Mouse (Mus musculus): Measurements from ENCODE around the gene Strn4. TPM values are rescaled to one million over a fixed set of nuclear protein-coding genes. Genes with fewer than 3 reads are reported as not detected.

The Strn4 gene
- polyA plus RNA-seq, 1 experiment from 2014 or later, result 88.8 TPM

DNA sequence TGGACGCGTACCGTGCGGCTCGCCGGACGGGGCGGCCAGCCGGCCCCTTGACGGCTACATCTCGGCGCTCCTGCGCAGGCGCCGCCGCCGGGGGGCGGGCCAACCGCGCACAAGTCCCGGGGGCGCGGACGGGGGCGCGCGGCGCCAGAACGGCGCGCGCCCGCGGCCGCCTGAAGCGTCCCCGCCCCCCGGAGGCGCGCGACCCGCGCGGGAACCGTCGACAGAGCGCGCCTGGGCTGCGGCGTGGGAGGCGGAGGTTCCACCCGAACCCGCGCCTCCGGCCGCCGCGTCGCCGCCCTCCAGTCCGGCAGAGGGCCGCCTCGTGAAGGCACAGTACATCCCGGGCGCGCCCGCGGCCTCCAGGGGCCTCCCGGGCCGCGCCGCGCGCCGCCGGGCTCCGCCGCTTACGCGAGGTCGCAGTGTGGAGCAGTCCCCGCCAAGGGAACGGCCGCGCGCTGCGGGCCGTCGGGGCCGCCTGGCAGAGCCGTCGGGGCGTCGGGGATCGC is 69.6 kb downstream of the Strn4 start:
- Histone ChIP-seq H3K27me3 (ENCODE audit: control insufficient read depth, insufficient read depth, low read length) (peaks cover 6% of the 10 kb centered on the region), H3K27ac (ENCODE audit: low read length) (no peak overlapping the region), H3K4me2 (ENCODE audit: low read depth, low read length) (peak overlapping the region; percentile 45), H3K4me3 (ENCODE audit: low read length) (peak overlapping the region; percentile 38), H3K36me3 (ENCODE audit: control insufficient read depth, insufficient read depth) (peaks cover 46% of the 10 kb centered on the region), H3K9me3 (replicated peaks; ENCODE audit: control insufficient read depth, low read length) (peaks cover 20% of the 10 kb centered on the region), H3K9ac (ENCODE audit: low read length) (no peak overlapping the region; the same call in 1 of the 2 replicates), H3K4me1 (ENCODE audit: control insufficient read depth, insufficient read depth, low read length) (peaks cover 24% of the 10 kb centered on the region)
- WGBS, result 24% methylated on average over 89 of the region's 95 CpGs
- no peak for ATAC-seq (replicated peaks; ENCODE audit: extremely low read depth, insufficient read depth, low FRiP score)

DNA sequence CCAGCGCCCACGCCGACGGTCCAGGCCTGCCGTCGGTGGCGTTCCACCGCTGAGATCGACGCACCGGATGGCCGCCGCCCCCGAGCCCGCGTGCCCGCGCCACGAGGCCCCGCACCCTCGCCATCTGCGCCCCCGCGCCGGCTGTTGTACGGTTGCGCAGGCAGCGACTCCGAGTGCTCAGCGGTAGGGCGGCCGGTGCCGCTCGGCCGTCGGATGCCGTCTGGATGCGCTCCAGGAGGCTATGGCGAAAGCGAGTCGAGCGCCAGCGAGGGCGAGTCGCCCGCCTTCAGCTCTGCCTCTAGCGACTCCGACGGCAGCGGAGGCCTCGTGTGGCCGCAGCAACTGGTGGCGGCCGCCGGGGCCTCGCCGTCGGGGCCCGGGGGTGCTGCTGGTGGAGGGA is 70.2 kb downstream of the Strn4 start:
- Histone ChIP-seq H3K4me1 (ENCODE audit: control insufficient read depth, insufficient read depth, low read length) (peaks cover 24% of the 10 kb centered on the region), H3K9me3 (replicated peaks; ENCODE audit: control insufficient read depth, low read length) (peaks cover 20% of the 10 kb centered on the region), H3K27ac (ENCODE audit: low read length) (no peak overlapping the region), H3K27me3 (ENCODE audit: control insufficient read depth, insufficient read depth, low read length) (peaks cover 6% of the 10 kb centered on the region), H3K9ac (ENCODE audit: low read length) (no peak overlapping the region), H3K4me2 (ENCODE audit: low read depth, low read length) (no peak overlapping the region), H3K4me3 (ENCODE audit: low read length) (no peak overlapping the region), H3K36me3 (ENCODE audit: control insufficient read depth, insufficient read depth) (peaks cover 46% of the 10 kb centered on the region)
- 55% methylated on average over 59 of the region's 59 CpGs for WGBS
- no peak for ATAC-seq (replicated peaks; ENCODE audit: extremely low read depth, insufficient read depth, low FRiP score)

Other genes with a start within 250 kb of the Strn4 start
- gene Arhgap35, start 200.9 kb upstream of the Strn4 start, polyA plus RNA-seq (2015; fragmentation: Nextera tagmentation; extraction: Ambion mirVana), result 12.9 and 16.0 TPM in 2 replicates
- 0.86 and 1.0 TPM in 2 replicates for gene Ceacam15, start 140.2 kb upstream of the Strn4 start, polyA plus RNA-seq (2015; fragmentation: Nextera tagmentation; extraction: Ambion mirVana)
- 0.33 TPM in 1 of 2 replicates, not detected in the other for gene Ceacam9, start 94.0 kb upstream of the Strn4 start, polyA plus RNA-seq (2015; fragmentation: Nextera tagmentation; extraction: Ambion mirVana)
- 218 and 242 TPM in 2 replicates for gene Ap2s1, start 77.5 kb upstream of the Strn4 start, polyA plus RNA-seq (2015; fragmentation: Nextera tagmentation; extraction: Ambion mirVana)
- 45.4 and 47.6 TPM in 2 replicates for gene Slc1a5, start 34.5 kb upstream of the Strn4 start, polyA plus RNA-seq (2015; fragmentation: Nextera tagmentation; extraction: Ambion mirVana)
- gene Fkrp, start 843 bp downstream of the Strn4 start, polyA plus RNA-seq (2015; fragmentation: Nextera tagmentation; extraction: Ambion mirVana), result 33.0 and 33.9 TPM in 2 replicates
- gene Prkd2, start 27.0 kb downstream of the Strn4 start, polyA plus RNA-seq (2015; fragmentation: Nextera tagmentation; extraction: Ambion mirVana), result 13.0 and 15.4 TPM in 2 replicates
- gene Dact3, start 59.4 kb downstream of the Strn4 start, polyA plus RNA-seq (2015; fragmentation: Nextera tagmentation; extraction: Ambion mirVana), result 2.8 and 3.1 TPM in 2 replicates
- gene Gng8, start 75.9 kb downstream of the Strn4 start, polyA plus RNA-seq (2015; fragmentation: Nextera tagmentation; extraction: Ambion mirVana), result 2.9 and 3.7 TPM in 2 replicates
- 1.4 and 1.5 TPM in 2 replicates for gene Ptgir, start 90.6 kb downstream of the Strn4 start, polyA plus RNA-seq (2015; fragmentation: Nextera tagmentation; extraction: Ambion mirVana)
- gene Calm3, start 108.2 kb downstream of the Strn4 start, polyA plus RNA-seq (2015; fragmentation: Nextera tagmentation; extraction: Ambion mirVana), result 112 and 128 TPM in 2 replicates
- gene Pnmal2, start 128.8 kb downstream of the Strn4 start, polyA plus RNA-seq (2015; fragmentation: Nextera tagmentation; extraction: Ambion mirVana), result 5.6 and 6.0 TPM in 2 replicates
- gene Pnmal1, start 143.8 kb downstream of the Strn4 start, polyA plus RNA-seq (2015; fragmentation: Nextera tagmentation; extraction: Ambion mirVana), result 0.09 TPM in 2 replicates
- 0.07 and 0.09 TPM in 2 replicates for gene Gm42372, start 167.2 kb downstream of the Strn4 start, polyA plus RNA-seq (2015; fragmentation: Nextera tagmentation; extraction: Ambion mirVana)
- gene Ccdc8, start 176.8 kb downstream of the Strn4 start, polyA plus RNA-seq (2015; fragmentation: Nextera tagmentation; extraction: Ambion mirVana), result 45.1 and 47.4 TPM in 2 replicates
- gene Ppp5c, start 212.0 kb downstream of the Strn4 start, polyA plus RNA-seq (2015; fragmentation: Nextera tagmentation; extraction: Ambion mirVana), result 105 and 108 TPM in 2 replicates
- 36.3 and 43.4 TPM in 2 replicates for gene Hif3a, start 246.5 kb downstream of the Strn4 start, polyA plus RNA-seq (2015; fragmentation: Nextera tagmentation; extraction: Ambion mirVana)

All from heart, embryonic 16.5 days (tissue).